Mouse (Mus musculus) limb, embryonic 14.5 days (tissue): ENCODE measurements at regions not wholly inside any gene's neighbourhood (a gene's known extent, or its start where the extent isn't known, plus 50 kb on each side); places are given as distances from the start of the nearest gene placed in this dataset.
"Not testable (repeated sequence)": the region's sequence is repeated elsewhere in the genome, so short reads cannot be mapped to it uniquely, and the experiment has no call there.

ENCODE experiments used
- ATAC-seq: fragments of 200-750 bp; cut with Nextera tagmentation; 2 replicates; pipeline ENCODE4 v1.8.0; 2017; ENCODE audit warnings: low read depth, moderate number of reproducible peaks, moderate TSS enrichment; ENCODE audit not compliant: low FRiP score
- DNase-seq: peaks from one replicate; pipeline ENCODE4 v3.0.0-alpha.2; 2015; ENCODE audit warnings: low spot score
- H3K27ac ChIP-seq: fragments of 300-500 bp; sonication (generic); replicated peaks from 2 replicates; pipeline ENCODE4 v1.5.1; 2014; ENCODE audit warnings: low read depth, mild to moderate bottlenecking, low read length, moderate library complexity, mixed read lengths
- H3K27me3 ChIP-seq: fragments of 300-500 bp; sonication (generic); 2 replicates; pipeline ENCODE4 v1.6.1; 2014; ENCODE audit warnings: low read length, mixed read lengths; ENCODE audit not compliant: control insufficient read depth, insufficient read depth
- H3K36me3 ChIP-seq: fragments of 300-500 bp; sonication (generic); 2 replicates; pipeline ENCODE4 v1.6.1; 2014; ENCODE audit warnings: mild to moderate bottlenecking, low read length, moderate library complexity, mixed read lengths; ENCODE audit not compliant: control insufficient read depth, insufficient read depth
- H3K4me1 ChIP-seq: fragments of 300-500 bp; sonication (generic); 2 replicates; pipeline ENCODE4 v1.6.1; 2014; ENCODE audit warnings: antibody characterized with exemption, low read length, mixed read lengths; ENCODE audit not compliant: control insufficient read depth, insufficient read depth
- H3K4me2 ChIP-seq: fragments of 300-500 bp; sonication (generic); replicated peaks from 2 replicates; pipeline ENCODE4 v1.6.1; 2014; ENCODE audit warnings: low read depth, mild to moderate bottlenecking, low read length, moderate library complexity; ENCODE audit not compliant: severe bottlenecking
- H3K4me3 ChIP-seq: fragments of 300-500 bp; sonication (generic); replicated peaks from 2 replicates; pipeline ENCODE4 v1.5.1; 2014; ENCODE audit warnings: low read length
- H3K9ac ChIP-seq: fragments of 300-500 bp; sonication (generic); 2 replicates; pipeline ENCODE4 v1.6.1; 2014; ENCODE audit warnings: mild to moderate bottlenecking, low read depth, low read length, moderate library complexity; ENCODE audit not compliant: severe bottlenecking
- H3K9me3 ChIP-seq: fragments of 300-500 bp; sonication (generic); 2 replicates; pipeline ENCODE4 v1.6.1; 2016; ENCODE audit warnings: low read length; ENCODE audit not compliant: control insufficient read depth
- POLR2A ChIP-seq: fragments of 200-500 bp; IDR thresholded peaks from 2 replicates; pipeline ENCODE4 v1.8.0; 2012; ENCODE audit warnings: inconsistent platforms, mild to moderate bottlenecking, moderate library complexity, borderline replicate concordance; ENCODE audit not compliant: insufficient read depth, insufficient read length; ENCODE audit errors: extremely low read depth
- WGBS: fragments of 180-500 bp; shearing (Covaris S2); extraction: QIAGEN DNeasy Blood & Tissue Kit; methylation state at CpG from one replicate; pipeline ENCODE4 v1.1.7; 2014; 5-methylcytosine and 5-hydroxymethylcytosine counted together

DNA sequence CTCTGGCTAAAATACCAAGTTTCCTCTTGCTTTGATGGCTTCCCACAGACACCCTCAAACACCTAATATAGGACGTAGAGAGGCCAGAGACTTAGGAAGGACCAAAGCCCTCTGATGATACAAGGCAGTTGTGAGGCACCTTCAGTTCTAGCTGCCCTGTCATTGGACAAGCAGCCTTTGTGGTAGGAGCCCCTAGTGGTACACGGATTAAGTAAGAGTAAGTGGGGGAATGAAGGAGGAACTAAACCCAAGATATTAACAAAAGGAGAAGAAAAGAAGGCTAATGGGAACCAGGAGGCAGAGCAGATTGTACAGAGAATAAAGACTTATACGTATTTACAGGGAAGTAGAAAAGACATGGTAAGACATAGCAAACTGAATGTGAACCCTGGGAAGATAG is 352.3 kb upstream of the Tmco5 start:
- not testable (repeated sequence) for H3K9ac ChIP-seq, H3K4me1 ChIP-seq, H3K27ac ChIP-seq, H3K4me3 ChIP-seq, H3K9me3 ChIP-seq, H3K4me2 ChIP-seq, DNase-seq, H3K36me3 ChIP-seq, ATAC-seq, H3K27me3 ChIP-seq
- 83% methylated on average over 1 of the region's 3 CpGs for WGBS

DNA sequence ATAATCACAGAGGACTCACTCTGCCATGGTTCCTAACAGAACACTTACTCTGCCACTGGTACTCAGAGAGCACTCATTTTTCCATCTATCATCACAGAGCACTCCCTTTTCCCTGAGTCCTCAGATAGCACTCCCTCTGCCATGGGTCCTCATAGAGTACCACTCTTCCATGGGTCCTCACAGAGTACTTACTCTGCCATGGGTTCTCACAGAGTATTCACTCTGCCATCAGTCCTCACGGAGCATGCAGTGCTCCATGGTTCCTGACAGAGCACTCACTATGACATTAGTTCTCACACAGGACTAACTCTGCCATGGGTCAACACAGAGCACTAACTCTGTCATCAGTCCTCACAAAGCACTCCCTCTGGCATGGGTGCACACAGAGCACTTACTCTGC is 342.0 kb upstream of the Tmco5 start:
- no peaks in the 10 kb centered on the region for H3K4me1 ChIP-seq
- no peaks in the 10 kb centered on the region for H3K27me3 ChIP-seq
- WGBS, result 67% methylated on average over 1 of the region's 1 CpGs
- no peak overlapping the region for H3K9ac ChIP-seq
- no peak overlapping the region for H3K4me3 ChIP-seq
- H3K27ac ChIP-seq, result no peak overlapping the region
- H3K9me3 ChIP-seq, result peaks cover 8% of the 10 kb centered on the region; the same call in 1 of the 2 replicates
- H3K36me3 ChIP-seq, result no peaks in the 10 kb centered on the region
- ATAC-seq, result no peak
- no peak overlapping the region for H3K4me2 ChIP-seq
- no peak for DNase-seq
- no peak for TF ChIP-seq POLR2A

DNA sequence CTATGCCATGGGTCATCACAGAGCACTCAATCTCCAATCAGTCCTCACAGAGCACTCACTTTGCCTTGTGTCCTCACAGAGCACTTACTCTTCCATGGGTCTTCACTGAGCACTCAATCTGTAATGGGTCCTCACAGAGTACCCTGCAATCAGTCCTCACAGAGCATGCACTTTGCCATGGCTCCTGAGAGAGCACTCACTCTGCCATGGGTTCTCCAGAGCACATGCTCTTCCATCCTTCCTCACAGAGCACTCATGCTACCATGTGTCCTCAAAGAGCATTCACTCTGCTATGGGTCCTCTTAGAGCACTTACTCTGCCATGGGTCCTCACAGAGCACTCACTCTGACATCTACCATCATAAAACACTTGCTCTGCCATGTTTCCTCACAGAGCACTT is 319.1 kb upstream of the Tmco5 start:
- no peaks in the 10 kb centered on the region for H3K4me1 ChIP-seq
- H3K9me3 ChIP-seq, result no peaks in the 10 kb centered on the region
- H3K27me3 ChIP-seq, result no peaks in the 10 kb centered on the region
- DNase-seq (no peak), ATAC-seq (no peak)
- H3K9ac ChIP-seq, result no peak overlapping the region
- no peaks in the 10 kb centered on the region for H3K36me3 ChIP-seq
- no peak overlapping the region for H3K4me2 ChIP-seq
- no peak overlapping the region for H3K4me3 ChIP-seq
- no peak for TF ChIP-seq POLR2A
- H3K27ac ChIP-seq, result no peak overlapping the region

DNA sequence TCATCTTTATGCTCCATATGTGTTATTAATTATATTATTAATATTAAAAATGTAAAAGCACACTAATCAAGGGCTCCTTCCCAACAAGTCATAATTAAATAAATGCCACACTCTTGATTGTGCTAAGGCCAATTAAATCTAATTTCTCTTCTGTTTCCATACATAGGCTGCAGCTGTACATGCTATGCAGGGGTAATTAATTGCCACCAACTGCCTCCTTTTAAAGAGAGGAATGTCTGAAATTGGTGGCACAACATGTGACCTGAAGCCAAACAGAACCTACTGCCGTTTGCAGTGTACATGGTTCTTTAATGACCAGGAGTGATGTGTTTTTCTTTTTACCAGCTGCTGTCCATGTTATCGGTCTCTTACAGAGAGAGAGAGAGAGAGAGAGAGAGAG is 294.5 kb upstream of the Tmco5 start:
- Histone ChIP-seq H3K27me3 (no peaks in the 10 kb centered on the region), H3K36me3 (no peaks in the 10 kb centered on the region), H3K27ac (no peak overlapping the region), H3K9ac (no peak overlapping the region), H3K9me3 (no peaks in the 10 kb centered on the region), H3K4me3 (no peak overlapping the region), H3K4me2 (no peak overlapping the region), H3K4me1 (no peaks in the 10 kb centered on the region)
- 13% methylated on average over 2 of the region's 2 CpGs for WGBS
- ATAC-seq, result no peak
- no peak for DNase-seq
- TF ChIP-seq POLR2A, result no peak

DNA sequence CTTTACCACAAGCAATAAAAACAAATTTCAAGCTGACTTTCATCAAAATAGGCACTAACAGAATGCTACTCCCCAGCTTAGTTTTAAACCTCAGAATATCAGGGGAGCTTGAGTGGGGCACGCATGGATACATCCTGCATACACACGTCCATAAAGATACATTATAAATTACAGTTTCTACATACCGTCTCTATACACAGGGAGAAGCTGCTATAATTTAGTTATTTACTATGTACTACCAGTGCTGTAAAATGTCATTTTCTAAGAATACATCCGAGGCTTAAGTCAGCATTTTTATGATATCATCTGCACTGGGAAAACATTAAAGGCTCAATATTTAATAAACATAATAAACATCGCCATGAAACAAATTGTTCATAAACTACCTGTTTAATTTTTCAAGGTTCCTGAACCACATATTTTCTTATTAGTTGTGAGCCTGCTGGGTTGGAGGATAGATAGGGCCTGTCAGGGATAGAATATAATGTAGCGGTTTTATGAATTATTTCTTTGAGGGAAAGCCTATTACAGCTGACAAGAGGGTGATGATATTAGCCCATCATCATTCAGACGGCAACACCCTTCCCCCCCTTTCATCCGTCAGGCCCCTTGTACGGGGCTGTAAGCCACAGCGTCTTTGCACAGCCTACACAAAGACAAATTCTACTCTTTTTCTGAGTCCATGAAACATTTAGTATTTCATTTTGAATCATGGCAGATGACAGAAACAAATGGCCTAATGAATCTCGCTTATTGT is 292.1 kb upstream of the Tmco5 start:
- 70% methylated on average over 11 of the region's 11 CpGs for WGBS

DNA sequence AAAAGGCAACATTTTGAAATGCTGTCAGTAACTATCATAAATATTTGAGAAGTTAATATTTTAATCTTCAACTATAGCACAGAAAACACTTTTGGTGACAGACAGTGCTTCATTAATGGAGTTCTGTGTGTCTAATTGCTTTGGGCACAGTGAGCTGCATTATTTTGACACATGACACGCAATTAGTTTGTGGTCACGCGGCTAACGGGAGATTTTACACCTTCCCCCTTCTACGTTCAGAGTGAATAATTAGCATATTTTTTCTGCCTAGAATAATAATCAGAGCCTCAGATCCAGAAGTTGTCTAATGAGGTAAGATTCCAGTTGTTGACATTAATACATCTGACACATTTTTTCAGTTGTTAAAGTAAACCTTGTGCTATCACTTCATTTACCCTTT is 272.6 kb upstream of the Tmco5 start:
- no peak overlapping the region for H3K4me3 ChIP-seq
- H3K4me1 ChIP-seq, result no peaks in the 10 kb centered on the region
- WGBS, result 81% methylated on average over 5 of the region's 5 CpGs
- TF ChIP-seq POLR2A, result no peak
- no peaks in the 10 kb centered on the region for H3K36me3 ChIP-seq
- DNase-seq (no peak), ATAC-seq (no peak)
- H3K27ac ChIP-seq, result no peak overlapping the region
- no peaks in the 10 kb centered on the region for H3K27me3 ChIP-seq
- H3K9ac ChIP-seq, result no peak overlapping the region
- H3K9me3 ChIP-seq, result no peaks in the 10 kb centered on the region
- no peak overlapping the region for H3K4me2 ChIP-seq

More for the DNA sequence above, 292.1 kb upstream of the Tmco5 start:
- no peak overlapping the region for H3K4me3 ChIP-seq
- H3K4me1 ChIP-seq, result no peaks in the 10 kb centered on the region
- no peak for TF ChIP-seq POLR2A
- no peak overlapping the region for H3K27ac ChIP-seq
- H3K36me3 ChIP-seq, result no peaks in the 10 kb centered on the region
- no peak overlapping the region for H3K4me2 ChIP-seq
- no peak for DNase-seq
- no peaks in the 10 kb centered on the region for H3K9me3 ChIP-seq
- no peaks in the 10 kb centered on the region for H3K27me3 ChIP-seq
- no peak for ATAC-seq
- H3K9ac ChIP-seq, result no peak overlapping the region
